28 mouse cellular contexts compared by ENCODE assay signal in genomic region chr4:23133386-23133785, GRCm38 (mm10).
"Had no signal": no experiment of that assay in that cellular context is flagged by ENCODE, and none has a peak within 500 bp of the region (broad histone marks: within the 10 kb centered on the region; RNA-seq: fewer than 3 reads in every experiment).

No protein-coding gene starts in this region.

- H3K27ac ChIP-seq: gastrocnemius, adult 2 months; heart, embryonic 10.5 days; hindbrain, embryonic 10.5 days; hindbrain, embryonic 12.5 days; hindbrain, embryonic 14.5 days; intestine, embryonic 15.5 days; layer of hippocampus, adult 2 months; left cerebral cortex, adult 2 months; limb, embryonic 10.5 days; limb, embryonic 12.5 days; liver, embryonic 13.5 days; liver, embryonic 15.5 days had no signal

- DNase-seq: gastrocnemius, adult 2 months; gastrocnemius, postnatal 10 days; gastrocnemius, postnatal 25 days; heart, adult 18-20 months; heart, postnatal 10 days; heart, postnatal 4 days; kidney, adult 18-20 months; kidney, adult 8-10 months; kidney, postnatal 10 days; kidney, postnatal 25 days; kidney, postnatal 4 days; liver; liver, embryonic 13.5 days had no signal

- H3K9ac ChIP-seq: heart, embryonic 12.5 days; hindbrain, embryonic 12.5 days; hindbrain, embryonic 14.5 days; intestine, embryonic 15.5 days; limb, embryonic 12.5 days; liver, embryonic 13.5 days; liver, embryonic 15.5 days had no signal

- H3K27me3 ChIP-seq: heart, embryonic 12.5 days; hindbrain, embryonic 12.5 days; intestine, embryonic 15.5 days; limb, embryonic 12.5 days; liver, embryonic 13.5 days; liver, embryonic 15.5 days had no signal

- H3K4me3 ChIP-seq: gastrocnemius, adult 2 months; heart, embryonic 10.5 days; heart, embryonic 12.5 days; hindbrain, embryonic 10.5 days; hindbrain, embryonic 12.5 days; intestine, embryonic 15.5 days; layer of hippocampus, adult 2 months; left cerebral cortex, adult 2 months; limb, embryonic 10.5 days; limb, embryonic 12.5 days; liver, embryonic 13.5 days; liver, embryonic 15.5 days had no signal

- ATAC-seq: hindbrain, embryonic 16.5 days; inflammation-experienced regulatory T-cells, adult 6 months; intestine, embryonic 15.5 days; intestine, postnatal 0 days had no signal

- H3K4me2 ChIP-seq: heart, embryonic 12.5 days; hindbrain, embryonic 12.5 days; hindbrain, embryonic 14.5 days; intestine, embryonic 15.5 days; limb, embryonic 12.5 days; liver, embryonic 11.5 days; liver, embryonic 13.5 days; liver, embryonic 15.5 days had no signal

- H3K36me3 ChIP-seq: heart, embryonic 10.5 days; heart, embryonic 12.5 days; hindbrain, embryonic 10.5 days; hindbrain, embryonic 12.5 days; intestine, embryonic 15.5 days; limb, embryonic 10.5 days; limb, embryonic 12.5 days; liver, embryonic 13.5 days; liver, embryonic 15.5 days had no signal

- H3K4me1 ChIP-seq: heart, embryonic 10.5 days; heart, embryonic 12.5 days; hindbrain, embryonic 10.5 days; hindbrain, embryonic 12.5 days; intestine, embryonic 15.5 days; limb, embryonic 10.5 days; limb, embryonic 12.5 days; liver, embryonic 13.5 days; liver, embryonic 15.5 days had no signal

- H3K9me3 ChIP-seq: heart, embryonic 10.5 days; heart, embryonic 12.5 days; hindbrain, embryonic 10.5 days; hindbrain, embryonic 12.5 days; intestine, embryonic 15.5 days; limb, embryonic 10.5 days; limb, embryonic 12.5 days; liver, embryonic 13.5 days had no signal
